20 mouse cellular contexts compared by ENCODE assay signal in genomic region chr7:99158904-99159303, GRCm38 (mm10). TPM values are rescaled to one million over a fixed set of nuclear protein-coding genes. Genes with fewer than 3 reads are reported as not detected.
DNase-seq lines count a peak whose midpoint lies in the region; ATAC-seq and TF ChIP-seq lines count a peak whose summit lies in the region.
"Had no signal": no experiment of that assay in that cellular context is flagged by ENCODE, and none has a peak within 500 bp of the region (broad histone marks: within the 10 kb centered on the region; RNA-seq: fewer than 3 reads in every experiment).

No protein-coding gene starts in this region.

- WGBS in lung, adult 2 months, result 69% methylated on average over 5 of the region's 5 CpGs
- WGBS in hindbrain, embryonic 10.5 days, result 72% methylated on average over 5 of the region's 5 CpGs

- intact Hi-C loops in heart, postnatal 10 days (cut with DNase I), result no loop called here

- peak; percentile 47 for ATAC-seq in megakaryocyte, adult 5-6 weeks (ENCODE audit: poor library complexity, severe bottlenecking)
- ATAC-seq: forebrain, postnatal 0 days; inflammation-experienced regulatory T-cells, adult 6 months had no signal

- no peaks in the 10 kb centered on the region for H3K9me3 ChIP-seq in hindbrain, embryonic 10.5 days
- H3K9me3 ChIP-seq: embryonic facial prominence, embryonic 13.5 days; forebrain, embryonic 12.5 days; heart, embryonic 13.5 days; hindbrain, embryonic 15.5 days had no signal

- peaks cover 3% of the 10 kb centered on the region; the same call in 1 of the 2 replicates for H3K4me1 ChIP-seq in lung, adult 2 months (ENCODE audit: control insufficient read depth, insufficient read depth, low read length)
- H3K4me1 ChIP-seq in hindbrain, embryonic 10.5 days (replicated peaks), result peaks cover 56% of the 10 kb centered on the region

- TF ChIP-seq POLR2A in lung, adult 2 months (IDR thresholded peaks at IDR 0.05; ENCODE audit: borderline replicate concordance, extremely low read depth, low read depth, low read length), result no peak

- DNase-seq in heart, postnatal 10 days, result peak; percentile 27 to 32
- DNase-seq in heart, adult 9 months (ENCODE audit: low spot score in 2 of 2), result no peak
- DNase-seq in lung, postnatal 36 days, result peak; percentile 31
- no peak for DNase-seq in lung, adult 2 months
- peak; percentile 41 for DNase-seq in splenic B cell, adult 2 months (ENCODE audit: low read depth, low spot score)
- no peak for DNase-seq in gastrocnemius, adult 18-20 months (ENCODE audit: low spot score)
- DNase-seq in hindbrain, embryonic 10.5 days (ENCODE audit: low spot score), result no peak
- DNase-seq: adrenal gland, adult 2 months; adrenal gland, postnatal 25 days; cerebellum, adult 2 months; cerebellum, postnatal 14 days; forebrain, postnatal 0 days; kidney, adult 18-20 months had no signal

- H3K27ac ChIP-seq in hindbrain, embryonic 10.5 days, result no peak overlapping the region
- H3K27ac ChIP-seq: embryonic facial prominence, embryonic 13.5 days; forebrain, embryonic 12.5 days; heart, embryonic 13.5 days; hindbrain, embryonic 15.5 days had no signal

- H3K36me3 ChIP-seq in splenic B cell, adult 2 months (ENCODE audit: control insufficient read depth, insufficient read depth, low read length, poor library complexity, severe bottlenecking), result no peaks in the 10 kb centered on the region
- no peaks in the 10 kb centered on the region for H3K36me3 ChIP-seq in hindbrain, embryonic 10.5 days
- H3K36me3 ChIP-seq: forebrain, embryonic 12.5 days; heart, embryonic 13.5 days; hindbrain, embryonic 15.5 days had no signal

- TF ChIP-seq CTCF in lung, adult 2 months (IDR thresholded peaks at IDR 0.05; ENCODE audit: insufficient read depth, low read length), result no peak

- H3K4me3 ChIP-seq in lung, adult 2 months (replicated peaks; ENCODE audit: extremely low read depth, low read depth, low read length), result no peak overlapping the region
- no peak overlapping the region for H3K4me3 ChIP-seq in hindbrain, embryonic 10.5 days
- H3K4me3 ChIP-seq: embryonic facial prominence, embryonic 13.5 days; forebrain, embryonic 12.5 days; heart, embryonic 13.5 days; hindbrain, embryonic 15.5 days had no signal

- no peaks in the 10 kb centered on the region for H3K27me3 ChIP-seq in splenic B cell, adult 2 months (ENCODE audit: control insufficient read depth, insufficient read depth, low read length, poor library complexity, severe bottlenecking)
- no peaks in the 10 kb centered on the region for H3K27me3 ChIP-seq in hindbrain, embryonic 10.5 days (ENCODE audit: insufficient read depth, poor library complexity, severe bottlenecking)
- H3K27me3 ChIP-seq: CH12.LX; embryonic facial prominence, embryonic 13.5 days; forebrain, embryonic 12.5 days; heart, embryonic 13.5 days; hindbrain, embryonic 15.5 days had no signal

RNA-seq across cellular contexts. Expression of gene Uvrag, which starts 18.0 kb away (rescaled TPM):
- 10 to 100 TPM; 34.6 to 35.0 TPM for total RNA-seq in heart, postnatal 10 days (2021)
- polyA plus RNA-seq in lung, adult 2 months (2012; rRNA removed), result 35.4 and 79.1 TPM in 2 replicates
- total RNA-seq in megakaryocyte, adult 5-6 weeks (2015), result 37.2 and 42.4 TPM in 2 replicates
- 43.1 and 50.8 TPM in 2 replicates for total RNA-seq in megakaryocyte, adult 5-6 weeks (2017)
- total RNA-seq in gastrocnemius, adult 18-20 months (2021), result 1 to 10 TPM; 7.0 to 10.0 TPM
- 10.9 and 12.8 TPM in 2 replicates for polyA plus RNA-seq in hindbrain, embryonic 10.5 days (2016; fragmentation: Nextera tagmentation; extraction: Ambion mirVana)

RNA-seq across cellular contexts. Expression of gene Dgat2, which starts 23.6 kb away (rescaled TPM):
- 100 to 1,000 TPM; 154 to 202 TPM for total RNA-seq in heart, postnatal 10 days (2021)
- polyA plus RNA-seq in lung, adult 2 months (2012; rRNA removed), result 93.7 and 100 TPM in 2 replicates
- 10.8 and 11.3 TPM in 2 replicates for total RNA-seq in megakaryocyte, adult 5-6 weeks (2015)
- total RNA-seq in megakaryocyte, adult 5-6 weeks (2017), result 9.1 and 14.0 TPM in 2 replicates
- 10 to 100 TPM; 41.9 to 56.0 TPM for total RNA-seq in gastrocnemius, adult 18-20 months (2021)
- 13.1 and 15.0 TPM in 2 replicates for polyA plus RNA-seq in hindbrain, embryonic 10.5 days (2016; fragmentation: Nextera tagmentation; extraction: Ambion mirVana)

Comparison
In these comparisons a context has a peak if more than half of its experiments do, and no peak if none do; other contexts are left out.
1. DNase-seq: peak in heart, postnatal 10 days (2 of 2), lung, postnatal 36 days (single experiment) and splenic B cell, adult 2 months (single experiment); none in heart, adult 9 months (0 of 2), lung, adult 2 months (single experiment), gastrocnemius, adult 18-20 months (single experiment) and hindbrain, embryonic 10.5 days (single experiment).